9 mouse cellular contexts compared by ENCODE assay signal in genomic region chr1:131121987-131122386, GRCm38 (mm10). TPM values are rescaled to one million over a fixed set of nuclear protein-coding genes. Genes with fewer than 3 reads are reported as not detected.
DNase-seq lines count a peak whose midpoint lies in the region; ATAC-seq and TF ChIP-seq lines count a peak whose summit lies in the region.
"Had no signal": no experiment of that assay in that cellular context is flagged by ENCODE, and none has a peak within 500 bp of the region (broad histone marks: within the 10 kb centered on the region; RNA-seq: fewer than 3 reads in every experiment).

No protein-coding gene starts in this region.

- H3K4me3 ChIP-seq in lung, adult 2 months (replicated peaks; ENCODE audit: extremely low read depth, low read depth, low read length): no peak overlapping the region
- H3K4me3 ChIP-seq in midbrain, embryonic 15.5 days: no peak overlapping the region
- H3K4me3 ChIP-seq: forebrain, embryonic 15.5 days had no signal

- 46% methylated on average over 3 of the region's 3 CpGs for WGBS in lung, adult 2 months
- 47% methylated on average over 3 of the region's 3 CpGs for WGBS in midbrain, embryonic 15.5 days

- no peaks in the 10 kb centered on the region for H3K9me3 ChIP-seq in midbrain, embryonic 15.5 days
- H3K9me3 ChIP-seq: forebrain, embryonic 15.5 days had no signal

- DNase-seq in cerebellum, postnatal 36 days: peak; percentile 17 to 31
- DNase-seq in cerebellum, adult 9-10 months: no peak
- no peak for DNase-seq in lung, adult 2 months
- DNase-seq in lung, postnatal 10 days: no peak
- peak; percentile 64 for DNase-seq in induced T-regulatory cell, adult 2 months (ENCODE audit: low read depth)
- DNase-seq in thymus, postnatal 25 days: peak; percentile 63
- no peak for DNase-seq in heart, adult 18-20 months

- no peaks in the 10 kb centered on the region for H3K27me3 ChIP-seq in midbrain, embryonic 15.5 days (replicated peaks)
- H3K27me3 ChIP-seq: forebrain, embryonic 15.5 days had no signal

- H3K27ac ChIP-seq in midbrain, embryonic 15.5 days: no peak overlapping the region
- H3K27ac ChIP-seq: forebrain, embryonic 15.5 days had no signal

- H3K9ac ChIP-seq in midbrain, embryonic 15.5 days: no peak overlapping the region
- H3K9ac ChIP-seq: forebrain, embryonic 15.5 days had no signal

- no peak overlapping the region for H3K4me2 ChIP-seq in midbrain, embryonic 15.5 days
- H3K4me2 ChIP-seq: forebrain, embryonic 15.5 days had no signal

- no peaks in the 10 kb centered on the region for H3K4me1 ChIP-seq in lung, adult 2 months (ENCODE audit: control insufficient read depth, insufficient read depth, low read length)
- peaks cover 1% of the 10 kb centered on the region; the same call in 1 of the 2 replicates for H3K4me1 ChIP-seq in midbrain, embryonic 15.5 days

- peak; percentile 29; the same call in 1 of the 2 replicates for TF ChIP-seq CTCF in lung, adult 2 months (IDR thresholded peaks at IDR 0.05; ENCODE audit: insufficient read depth, low read length)

- ATAC-seq in midbrain, embryonic 15.5 days (replicated peaks): no peak
- ATAC-seq: forebrain, embryonic 15.5 days had no signal

- 0 out of 2 replicates have a peak, but pooled peaks cover 6% of the 10 kb centered on the region for H3K36me3 ChIP-seq in midbrain, embryonic 15.5 days (replicated peaks)

- no peak for TF ChIP-seq POLR2A in lung, adult 2 months (IDR thresholded peaks at IDR 0.05; ENCODE audit: borderline replicate concordance, extremely low read depth, low read depth, low read length)

RNA-seq across cellular contexts. Expression of gene Dyrk3, which starts 16.2 kb away (rescaled TPM):
- 1.9 and 2.7 TPM in 2 replicates for polyA plus RNA-seq in lung, adult 2 months (2012; rRNA removed)
- polyA plus RNA-seq in midbrain, embryonic 15.5 days (2015; fragmentation: Nextera tagmentation; extraction: Ambion mirVana): 15.5 and 17.8 TPM in 2 replicates
- 1 to 10 TPM in 1 of 2 experiments, under 1 TPM in 1; 0.20 to 1.1 TPM for total RNA-seq in heart, adult 18-20 months (2021)

RNA-seq across cellular contexts. Expression of gene Mapkapk2, which starts 24.4 kb away (rescaled TPM):
- polyA plus RNA-seq in lung, adult 2 months (2012; rRNA removed): 91.4 and 120 TPM in 2 replicates
- polyA plus RNA-seq in midbrain, embryonic 15.5 days (2015; fragmentation: Nextera tagmentation; extraction: Ambion mirVana): 17.9 and 22.2 TPM in 2 replicates
- 100 to 1,000 TPM; 311 to 318 TPM for total RNA-seq in heart, adult 18-20 months (2021)

RNA-seq across cellular contexts. Expression of gene Eif2d, which starts 31.0 kb away (rescaled TPM):
- 26.4 and 31.9 TPM in 2 replicates for polyA plus RNA-seq in lung, adult 2 months (2012; rRNA removed)
- polyA plus RNA-seq in midbrain, embryonic 15.5 days (2015; fragmentation: Nextera tagmentation; extraction: Ambion mirVana): 50.7 and 53.6 TPM in 2 replicates
- 10 to 100 TPM; 31.4 to 34.1 TPM for total RNA-seq in heart, adult 18-20 months (2021)

Comparison
In these comparisons a context has a peak if more than half of its experiments do, and no peak if none do; other contexts are left out.
1. DNase-seq: peak in cerebellum, postnatal 36 days (2 of 2), induced T-regulatory cell, adult 2 months (single experiment) and thymus, postnatal 25 days (single experiment); none in cerebellum, adult 9-10 months (single experiment), lung, adult 2 months (single experiment), lung, postnatal 10 days (single experiment) and heart, adult 18-20 months (0 of 2).